ENCODE assay signal across 10 mouse cellular contexts in genomic region chr16:32190011-32190441, GRCm38 (mm10). TPM values are rescaled to one million over a fixed set of nuclear protein-coding genes. Genes with fewer than 3 reads are reported as not detected.
DNase-seq lines count a peak whose midpoint lies in the region; ATAC-seq lines count a peak whose summit lies in the region.
"Had no signal": no experiment of that assay in that cellular context is flagged by ENCODE, and none has a peak within 500 bp of the region (broad histone marks: within the 10 kb centered on the region; RNA-seq: fewer than 3 reads in every experiment).

No protein-coding gene starts in this region.

- no peaks in the 10 kb centered on the region for H3K36me3 ChIP-seq in midbrain, embryonic 10.5 days
- no peaks in the 10 kb centered on the region for H3K36me3 ChIP-seq in midbrain, embryonic 15.5 days (replicated peaks)
- no peaks in the 10 kb centered on the region for H3K36me3 ChIP-seq in liver, embryonic 11.5 days (ENCODE audit: control insufficient read depth, insufficient read depth, low read length)
- no peaks in the 10 kb centered on the region for H3K36me3 ChIP-seq in hindbrain, embryonic 11.5 days (ENCODE audit: control insufficient read depth, insufficient read depth, low read length)

- H3K4me1 ChIP-seq in midbrain, embryonic 10.5 days, result no peaks in the 10 kb centered on the region
- H3K4me1 ChIP-seq in midbrain, embryonic 15.5 days, result no peaks in the 10 kb centered on the region
- 0 out of 2 replicates have a peak, but pooled peaks cover 2% of the 10 kb centered on the region for H3K4me1 ChIP-seq in liver, embryonic 11.5 days (replicated peaks; ENCODE audit: control insufficient read depth, insufficient read depth, low read length)
- H3K4me1 ChIP-seq in hindbrain, embryonic 11.5 days (replicated peaks; ENCODE audit: control insufficient read depth, insufficient read depth, low read length), result no peaks in the 10 kb centered on the region

- DNase-seq in midbrain, embryonic 10.5 days (ENCODE audit: low spot score), result no peak
- DNase-seq in c-Kit-positive CD71-negative TER-119-negative erythroid progenitor cells, embryonic 14.5 days (ENCODE audit: low read depth), result peak; percentile 58
- no peak for DNase-seq in liver, embryonic 11.5 days (ENCODE audit: low spot score)
- DNase-seq in natural killer cell, adult 2 months (ENCODE audit: low spot score in 2 of 2), result peak; percentile 56 to 66
- DNase-seq in cerebellum, adult 9-11 months, result no peak
- DNase-seq in hindbrain, embryonic 11.5 days (ENCODE audit: low spot score), result no peak
- no peak for DNase-seq in layer of hippocampus, adult 18-20 months (ENCODE audit: low spot score in 2 of 2)

- no peaks in the 10 kb centered on the region for H3K27me3 ChIP-seq in midbrain, embryonic 10.5 days (ENCODE audit: low read depth, poor library complexity, severe bottlenecking)
- no peaks in the 10 kb centered on the region for H3K27me3 ChIP-seq in midbrain, embryonic 15.5 days (replicated peaks)
- H3K27me3 ChIP-seq in liver, embryonic 11.5 days (replicated peaks; ENCODE audit: control insufficient read depth, insufficient read depth, low read length), result no peaks in the 10 kb centered on the region
- H3K27me3 ChIP-seq in hindbrain, embryonic 11.5 days (ENCODE audit: control insufficient read depth, insufficient read depth, low read length), result no peaks in the 10 kb centered on the region

- no peaks in the 10 kb centered on the region for H3K9me3 ChIP-seq in midbrain, embryonic 10.5 days (replicated peaks)
- H3K9me3 ChIP-seq in midbrain, embryonic 15.5 days, result no peaks in the 10 kb centered on the region
- H3K9me3 ChIP-seq in liver, embryonic 11.5 days (ENCODE audit: control insufficient read depth, low read length), result no peaks in the 10 kb centered on the region
- H3K9me3 ChIP-seq in hindbrain, embryonic 11.5 days (ENCODE audit: control insufficient read depth, low read length), result no peaks in the 10 kb centered on the region

- ATAC-seq in midbrain, embryonic 15.5 days (replicated peaks), result no peak
- ATAC-seq in liver, embryonic 11.5 days (replicated peaks; ENCODE audit: low FRiP score), result no peak
- ATAC-seq in hindbrain, embryonic 11.5 days (ENCODE audit: low FRiP score), result no peak
- ATAC-seq: forebrain, embryonic 16.5 days had no signal

- H3K9ac ChIP-seq in midbrain, embryonic 15.5 days, result no peak overlapping the region
- H3K9ac ChIP-seq in liver, embryonic 11.5 days (ENCODE audit: low read depth, low read length), result peak overlapping the region; percentile 43
- no peak overlapping the region for H3K9ac ChIP-seq in hindbrain, embryonic 11.5 days (ENCODE audit: low read depth, low read length)

- 0 out of 2 replicates have a peak overlapping the region, but pooled peaks have one; percentile 6 for H3K27ac ChIP-seq in midbrain, embryonic 10.5 days (replicated peaks)
- no peak overlapping the region for H3K27ac ChIP-seq in midbrain, embryonic 15.5 days
- 0 out of 2 replicates have a peak overlapping the region, but pooled peaks have one; percentile 25 for H3K27ac ChIP-seq in liver, embryonic 11.5 days (ENCODE audit: low read depth, low read length)
- no peak overlapping the region for H3K27ac ChIP-seq in hindbrain, embryonic 11.5 days (ENCODE audit: low read depth, low read length)

- H3K4me2 ChIP-seq in midbrain, embryonic 15.5 days, result no peak overlapping the region
- H3K4me2 ChIP-seq in liver, embryonic 11.5 days, result peak overlapping the region; percentile 56
- no peak overlapping the region for H3K4me2 ChIP-seq in hindbrain, embryonic 11.5 days (replicated peaks; ENCODE audit: low read depth, low read length)

- WGBS in midbrain, embryonic 10.5 days, result 58% methylated on average over 12 of the region's 12 CpGs
- 71% methylated on average over 10 of the region's 12 CpGs for WGBS in midbrain, embryonic 15.5 days
- 33% methylated on average over 11 of the region's 12 CpGs for WGBS in liver, embryonic 11.5 days
- WGBS in hindbrain, embryonic 11.5 days, result 61% methylated on average over 12 of the region's 12 CpGs

- no peak overlapping the region for H3K4me3 ChIP-seq in midbrain, embryonic 10.5 days
- no peak overlapping the region for H3K4me3 ChIP-seq in midbrain, embryonic 15.5 days
- peak overlapping the region; percentile 23 for H3K4me3 ChIP-seq in liver, embryonic 11.5 days (ENCODE audit: low read depth, low read length)
- no peak overlapping the region for H3K4me3 ChIP-seq in hindbrain, embryonic 11.5 days (ENCODE audit: low read depth, low read length)

RNA-seq across cellular contexts. Expression of gene Bex6, which starts 10.4 kb away (rescaled TPM):
- polyA plus RNA-seq in midbrain, embryonic 10.5 days (2016; fragmentation: Nextera tagmentation; extraction: Ambion mirVana), result 0.25 TPM in 1 of 2 replicates, not detected in the other
- polyA plus RNA-seq in midbrain, embryonic 15.5 days (2015; fragmentation: Nextera tagmentation; extraction: Ambion mirVana), result not detected in 2 replicates
- polyA plus RNA-seq in liver, embryonic 11.5 days (2014; fragmentation: Nextera tagmentation; extraction: Ambion mirVana), result 0.62 and 1.2 TPM in 2 replicates
- not detected in 2 replicates for polyA plus RNA-seq in hindbrain, embryonic 11.5 days (2014; fragmentation: Nextera tagmentation; extraction: Ambion mirVana)
- not detected for total RNA-seq in layer of hippocampus, adult 18-20 months (2021)
- total RNA-seq: midbrain, postnatal 0 days had no signal
- polyA plus RNA-seq: forebrain, embryonic 16.5 days; midbrain, postnatal 0 days had no signal

RNA-seq across cellular contexts. Expression of gene Nrros, which starts 24.6 kb away (rescaled TPM):
- polyA plus RNA-seq in midbrain, embryonic 10.5 days (2016; fragmentation: Nextera tagmentation; extraction: Ambion mirVana), result 8.9 and 9.1 TPM in 2 replicates
- 8.4 and 8.6 TPM in 2 replicates for polyA plus RNA-seq in midbrain, embryonic 15.5 days (2015; fragmentation: Nextera tagmentation; extraction: Ambion mirVana)
- 34.4 and 35.4 TPM in 2 replicates for polyA plus RNA-seq in liver, embryonic 11.5 days (2014; fragmentation: Nextera tagmentation; extraction: Ambion mirVana)
- polyA plus RNA-seq in hindbrain, embryonic 11.5 days (2014; fragmentation: Nextera tagmentation; extraction: Ambion mirVana), result 8.1 and 8.7 TPM in 2 replicates
- total RNA-seq in layer of hippocampus, adult 18-20 months (2021), result 10 to 100 TPM; 10.1 to 12.4 TPM

RNA-seq across cellular contexts. Expression of gene Fbxo45, which starts 56.9 kb away (rescaled TPM):
- polyA plus RNA-seq in midbrain, embryonic 10.5 days (2016; fragmentation: Nextera tagmentation; extraction: Ambion mirVana), result 7.0 and 8.6 TPM in 2 replicates
- polyA plus RNA-seq in midbrain, embryonic 15.5 days (2015; fragmentation: Nextera tagmentation; extraction: Ambion mirVana), result 21.1 and 22.6 TPM in 2 replicates
- polyA plus RNA-seq in liver, embryonic 11.5 days (2014; fragmentation: Nextera tagmentation; extraction: Ambion mirVana), result 13.0 and 13.3 TPM in 2 replicates
- polyA plus RNA-seq in hindbrain, embryonic 11.5 days (2014; fragmentation: Nextera tagmentation; extraction: Ambion mirVana), result 15.6 and 22.8 TPM in 2 replicates
- total RNA-seq in layer of hippocampus, adult 18-20 months (2021), result 10 to 100 TPM; 46.3 to 47.5 TPM

RNA-seq across cellular contexts. Expression of gene Wdr53, which starts 57.0 kb away (rescaled TPM):
- polyA plus RNA-seq in midbrain, embryonic 10.5 days (2016; fragmentation: Nextera tagmentation; extraction: Ambion mirVana), result 18.6 and 19.2 TPM in 2 replicates
- 13.7 and 15.6 TPM in 2 replicates for polyA plus RNA-seq in midbrain, embryonic 15.5 days (2015; fragmentation: Nextera tagmentation; extraction: Ambion mirVana)
- 22.0 and 23.2 TPM in 2 replicates for polyA plus RNA-seq in liver, embryonic 11.5 days (2014; fragmentation: Nextera tagmentation; extraction: Ambion mirVana)
- 16.6 and 18.8 TPM in 2 replicates for polyA plus RNA-seq in hindbrain, embryonic 11.5 days (2014; fragmentation: Nextera tagmentation; extraction: Ambion mirVana)
- 10 to 100 TPM; 13.2 to 14.0 TPM for total RNA-seq in layer of hippocampus, adult 18-20 months (2021)

Comparison
In these comparisons a context has a peak if more than half of its experiments do, and no peak if none do; other contexts are left out.
1. H3K27ac ChIP-seq: peak in midbrain, embryonic 10.5 days (single experiment) and liver, embryonic 11.5 days (single experiment); none in midbrain, embryonic 15.5 days (single experiment) and hindbrain, embryonic 11.5 days (single experiment).
2. DNase-seq: peak in c-Kit-positive CD71-negative TER-119-negative erythroid progenitor cells, embryonic 14.5 days (single experiment) and natural killer cell, adult 2 months (2 of 2); none in midbrain, embryonic 10.5 days (single experiment), liver, embryonic 11.5 days (single experiment), cerebellum, adult 9-11 months (single experiment), hindbrain, embryonic 11.5 days (single experiment) and layer of hippocampus, adult 18-20 months (0 of 2).